Mouse (Mus musculus) olfactory bulb, adult 2 months (tissue): Measurements from ENCODE around the gene Rptor. TPM values are rescaled to one million over a fixed set of nuclear protein-coding genes. Genes with fewer than 3 reads are reported as not detected.

Experiments used
- H3K27ac ChIP-seq: fragments of 200-500 bp; 2 replicates; pipeline ENCODE4 v1.5.1; 2012; ENCODE audit warnings: low read depth, low read length; ENCODE audit not compliant: insufficient read depth
- H3K4me1 ChIP-seq: fragments of 200-500 bp; 2 replicates; pipeline ENCODE4 v1.6.1; 2012; ENCODE audit warnings: low read length; ENCODE audit not compliant: control insufficient read depth, insufficient read depth
- H3K4me3 ChIP-seq: fragments of 200-500 bp; 2 replicates; pipeline ENCODE4 v1.5.1; 2012; ENCODE audit warnings: mild to moderate bottlenecking, low read depth, low read length, moderate library complexity; ENCODE audit not compliant: insufficient read depth
- CTCF ChIP-seq: fragments of 200-500 bp; IDR thresholded peaks from 2 replicates; pipeline ENCODE4 v1.5.1; 2012; ENCODE audit warnings: low read depth, mild to moderate bottlenecking, low read length, moderate library complexity; ENCODE audit not compliant: insufficient read depth
- POLR2A ChIP-seq: fragments of 200-500 bp; IDR thresholded peaks from 2 replicates; pipeline ENCODE4 v1.6.1; 2012; ENCODE audit warnings: mild to moderate bottlenecking, low read depth, low read length, moderate library complexity; ENCODE audit not compliant: insufficient read depth
- WGBS: fragments of 180-500 bp; shearing (Covaris S2); methylation state at CpG from one replicate; pipeline ENCODE4 v1.1.7; 2018; 5-methylcytosine and 5-hydroxymethylcytosine counted together
- polyA plus RNA-seq: library from polyadenylated mRNA; stranded (reverse); fragments of >200 nt; gene quantifications from 2 replicates; pipeline ENCODE4 v1.2.4, GENCODE M21; 2012; ENCODE audit warnings: low replicate concordance; ENCODE audit not compliant: missing spikeins, insufficient read depth, insufficient read length

Rptor gene
- polyA plus RNA-seq, 1 experiment = 61.2 TPM

- no peak; the same call in 1 of the 2 replicates for TF ChIP-seq POLR2A
- TF ChIP-seq CTCF = no peak
- peak overlapping the region; percentile 82 for H3K4me3 ChIP-seq
- H3K4me1 ChIP-seq = peaks cover 38% of the 10 kb centered on the region
- no peak overlapping the region for H3K27ac ChIP-seq
- WGBS = under 1% methylated on average over 26 of the region's 26 CpGs
Observed at GRCm38 (mm10) chr11:119913935-119914314, 311.2 kb downstream of the Rptor start.

GRCm38 (mm10) chr11:119914381-119914780 lies 311.7 kb downstream of the Rptor start:
- WGBS = 16% methylated on average over 4 of the region's 4 CpGs
- TF ChIP-seq CTCF (no peak), POLR2A (no peak)
- Histone ChIP-seq H3K27ac (no peak overlapping the region), H3K4me1 (peaks cover 36% of the 10 kb centered on the region), H3K4me3 (peak overlapping the region; percentile 82)

GRCm38 (mm10) chr11:119915666-119916065 lies 313.0 kb downstream of the Rptor start:
- no peak overlapping the region for H3K4me3 ChIP-seq
- 79% methylated on average over 9 of the region's 9 CpGs for WGBS
- peaks cover 31% of the 10 kb centered on the region for H3K4me1 ChIP-seq
- TF ChIP-seq POLR2A = no peak
- TF ChIP-seq CTCF = no peak
- H3K27ac ChIP-seq = no peak overlapping the region

GRCm38 (mm10) chr11:119916102-119916790 lies 313.5 kb downstream of the Rptor start:
- TF ChIP-seq CTCF (no peak), POLR2A (no peak)
- 78% methylated on average over 15 of the region's 15 CpGs for WGBS
- no peak overlapping the region for H3K27ac ChIP-seq

GRCm38 (mm10) chr11:119916834-119917469 lies 314.2 kb downstream of the Rptor start:
- 87% methylated on average over 21 of the region's 21 CpGs for WGBS
- Histone ChIP-seq H3K27ac (no peak overlapping the region), H3K4me3 (no peak overlapping the region), H3K4me1 (peaks cover 31% of the 10 kb centered on the region)
- TF ChIP-seq POLR2A (no peak), CTCF (no peak)

More at GRCm38 (mm10) chr11:119916102-119916790, 313.5 kb downstream of the Rptor start:
- Histone ChIP-seq H3K4me1 (peaks cover 31% of the 10 kb centered on the region), H3K4me3 (no peak overlapping the region)

- TF ChIP-seq CTCF (no peak), POLR2A (no peak)
- H3K4me1 ChIP-seq = peaks cover 24% of the 10 kb centered on the region
- H3K27ac ChIP-seq = no peak overlapping the region
- no peak overlapping the region for H3K4me3 ChIP-seq
- WGBS = 85% methylated on average over 7 of the region's 7 CpGs
Observed at GRCm38 (mm10) chr11:119918521-119918920, 315.8 kb downstream of the Rptor start.

GRCm38 (mm10) chr11:119919432-119919831 lies 316.7 kb downstream of the Rptor start:
- TF ChIP-seq CTCF (no peak), POLR2A (no peak)
- Histone ChIP-seq H3K4me1 (peaks cover 21% of the 10 kb centered on the region), H3K4me3 (no peak overlapping the region), H3K27ac (no peak overlapping the region)
- 96% methylated on average over 4 of the region's 4 CpGs for WGBS

GRCm38 (mm10) chr11:119919897-119920296 lies 317.2 kb downstream of the Rptor start:
- 63% methylated on average over 8 of the region's 8 CpGs for WGBS
- TF ChIP-seq POLR2A (no peak), CTCF (peak; percentile 65)
- Histone ChIP-seq H3K27ac (no peak overlapping the region), H3K4me3 (no peak overlapping the region), H3K4me1 (peaks cover 16% of the 10 kb centered on the region)

GRCm38 (mm10) chr11:119920668-119921067 lies 318.0 kb downstream of the Rptor start:
- no peak for TF ChIP-seq CTCF
- TF ChIP-seq POLR2A = no peak
- Histone ChIP-seq H3K4me1 (peaks cover 8% of the 10 kb centered on the region), H3K27ac (no peak overlapping the region), H3K4me3 (no peak overlapping the region)
- 87% methylated on average over 5 of the region's 5 CpGs for WGBS

GRCm38 (mm10) chr11:119925176-119925575 lies 322.5 kb downstream of the Rptor start:
- peaks cover under 1% of the 10 kb centered on the region; the same call in 1 of the 2 replicates for H3K4me1 ChIP-seq
- no peak overlapping the region for H3K27ac ChIP-seq
- no peak overlapping the region for H3K4me3 ChIP-seq
- 81% methylated on average over 5 of the region's 5 CpGs for WGBS
- TF ChIP-seq CTCF = no peak
- TF ChIP-seq POLR2A = no peak
